Mouse (Mus musculus): ENCODE data around the gene Lsm5. TPM values are rescaled to one million over a fixed set of nuclear protein-coding genes. Genes with fewer than 3 reads are reported as not detected.

Lsm5 gene
- polyA plus RNA-seq, 1 experiment from 2014 or later: 43.5 TPM

DNA sequence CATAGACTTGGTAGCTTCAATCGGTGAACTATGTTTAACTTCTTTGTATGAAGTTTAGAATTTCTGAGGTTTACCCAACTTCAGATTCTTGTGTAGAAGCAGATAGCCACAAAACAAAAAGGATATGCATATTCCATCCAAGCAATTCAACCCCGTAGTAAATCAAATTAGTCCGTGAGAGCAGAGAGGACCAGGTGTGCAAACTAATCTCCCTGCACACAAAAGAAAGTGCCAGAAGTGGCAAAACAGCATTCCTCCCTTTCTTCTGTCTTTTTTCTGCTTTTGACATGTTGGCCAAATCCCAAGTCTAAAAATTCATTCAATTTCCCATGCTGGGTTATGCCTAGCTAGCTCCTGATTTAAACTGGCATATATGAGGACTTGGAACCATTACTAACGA, 12.1 kb downstream of the Lsm5 start:
- in situ Hi-C loops (cut with MboI; ENCODE audit: low pct_unique_long_range_greater_than_20kb): loop anchor here (5.0 kb wide), 1 partner anchor 215 kb away; no protein-coding TSS in a partner anchor
- H3K27me3 ChIP-seq: peaks cover 4% of the 10 kb centered on the region
- CTCF ChIA-PET: interaction anchor here (1.3 to 2.8 kb wide), 5 partner anchors 10 to 604 kb away, joined by 3 to 33 read pairs (median 9); partner anchors contain the start of gene Lsm5
- ATAC-seq (no peak), DNase-seq (ENCODE audit: low read depth, low spot score) (no peak)
- POLR2A ChIA-PET: no interaction called here
- no peak for TF ChIP-seq CTCF (IDR thresholded peaks at IDR 0.05)

DNA sequence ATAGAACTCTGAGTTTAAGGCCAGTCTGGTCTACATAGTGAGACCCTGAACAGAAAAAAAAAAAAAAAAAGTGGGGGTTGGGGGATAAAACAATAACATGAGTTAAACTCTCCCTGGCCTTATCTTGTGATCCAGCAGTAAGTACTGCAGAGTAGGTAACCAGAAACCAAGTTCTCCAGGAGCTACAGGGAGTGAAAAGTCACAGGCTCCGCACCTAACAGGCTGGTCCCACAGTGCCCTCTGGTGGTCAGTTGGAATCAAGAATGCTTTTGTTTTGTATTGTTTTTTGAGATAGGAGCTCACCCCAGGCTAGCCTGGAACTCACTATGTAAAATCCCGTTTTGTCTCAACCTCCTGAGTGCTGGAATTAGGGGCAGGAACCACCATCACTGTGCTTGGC, 13.3 kb downstream of the Lsm5 start:
- peak; percentile 87 for TF ChIP-seq CTCF (IDR thresholded peaks at IDR 0.05)
- H3K27me3 ChIP-seq: peaks cover 8% of the 10 kb centered on the region
- POLR2A ChIA-PET: no interaction called here
- ATAC-seq (no peak), DNase-seq (ENCODE audit: low read depth, low spot score) (no peak)
- CTCF ChIA-PET: interaction anchor here (0.7 to 2.8 kb wide), 12 partner anchors 9 to 623 kb away, joined by 3 to 33 read pairs (median 4); partner anchors contain the start of gene Lsm5
- in situ Hi-C loops (cut with MboI; ENCODE audit: low pct_unique_long_range_greater_than_20kb): loop anchor here (5.0 kb wide), 1 partner anchor 214 kb away; no protein-coding TSS in a partner anchor

DNA sequence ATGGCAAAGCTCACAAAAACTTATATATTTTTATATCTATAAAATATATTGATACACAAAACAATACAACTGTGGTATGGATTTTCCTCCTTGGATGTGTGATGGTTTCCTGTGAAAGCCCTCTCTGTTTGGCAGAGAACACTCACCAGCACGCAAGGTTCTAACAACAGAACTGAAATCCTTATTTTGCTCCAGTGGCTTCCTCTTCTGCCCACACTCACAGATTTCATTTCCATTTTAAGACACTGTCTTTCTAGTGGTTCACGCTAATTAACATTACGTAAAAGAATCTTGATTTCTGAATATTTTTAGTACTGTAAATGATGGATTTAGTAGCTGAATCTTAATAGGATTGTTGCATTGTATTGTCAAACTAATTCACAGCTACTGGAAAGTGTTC, 16.3 kb downstream of the Lsm5 start:
- ChIA-PET CTCF (interaction anchor here (0.6 kb wide), 1 partner anchor 27 kb away, joined by 3 read pairs; no protein-coding TSS in a partner anchor), POLR2A (no interaction called here)
- H3K27me3 ChIP-seq: peaks cover 15% of the 10 kb centered on the region
- in situ Hi-C loops (cut with MboI; ENCODE audit: low pct_unique_long_range_greater_than_20kb): loop anchor here (10.0 kb wide), 1 partner anchor 623 kb away; no protein-coding TSS in a partner anchor
- ATAC-seq (no peak), DNase-seq (ENCODE audit: low read depth, low spot score) (no peak)
- no peak for TF ChIP-seq CTCF (IDR thresholded peaks at IDR 0.05)

DNA sequence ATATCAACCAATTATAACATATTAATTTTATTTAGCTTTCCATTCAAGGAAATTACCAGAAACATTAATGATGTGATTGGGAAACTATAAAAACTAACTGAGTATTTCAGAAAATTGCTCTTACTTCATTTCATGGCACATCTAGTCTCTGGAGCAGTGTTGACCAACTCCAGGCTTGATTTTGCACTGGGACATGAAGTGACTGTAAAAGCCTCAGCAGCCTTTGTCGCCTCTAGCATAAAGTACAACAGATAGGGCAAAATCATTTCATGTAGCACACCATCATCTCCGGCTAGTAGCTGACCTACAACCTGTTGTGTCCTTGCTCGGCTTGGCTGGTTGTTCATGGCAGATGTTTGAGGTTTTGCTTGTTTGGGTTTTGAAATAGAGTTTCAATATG, 40.1 kb downstream of the Lsm5 start:
- ChIA-PET POLR2A (no interaction called here), CTCF (no interaction called here)
- TF ChIP-seq CTCF (IDR thresholded peaks at IDR 0.05): no peak
- no peak for ATAC-seq
- no peak for DNase-seq (ENCODE audit: low read depth, low spot score)
- peaks cover 44% of the 10 kb centered on the region for H3K27me3 ChIP-seq
- in situ Hi-C loops (cut with MboI; ENCODE audit: low pct_unique_long_range_greater_than_20kb): no loop called here

DNA sequence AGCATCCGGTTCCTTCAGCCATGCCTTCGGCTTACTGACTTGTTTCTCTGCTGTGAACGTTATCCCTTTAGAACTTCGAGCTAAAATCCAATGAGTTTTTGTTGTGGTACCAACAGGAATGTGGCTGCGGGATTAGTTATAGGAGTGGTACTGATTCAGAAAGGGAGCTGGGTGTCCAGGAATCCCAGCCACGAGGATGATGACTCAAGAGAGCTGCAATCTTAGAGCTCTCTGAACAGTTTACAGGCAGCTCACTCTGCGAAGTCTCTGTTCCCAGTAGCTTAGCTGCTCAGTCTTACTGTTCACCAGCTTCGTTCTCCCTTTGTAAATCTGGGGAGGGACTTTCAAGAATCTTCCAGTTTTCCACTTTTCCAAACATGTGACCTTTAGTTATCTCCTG, 49.1 kb downstream of the Lsm5 start:
- POLR2A ChIA-PET: no interaction called here
- peaks cover 75% of the 10 kb centered on the region for H3K27me3 ChIP-seq
- DNase-seq (ENCODE audit: low read depth, low spot score): no peak
- ATAC-seq: no peak
- TF ChIP-seq CTCF (IDR thresholded peaks at IDR 0.05): no peak
- in situ Hi-C loops (cut with MboI; ENCODE audit: low pct_unique_long_range_greater_than_20kb): no loop called here
- CTCF ChIA-PET: interaction anchor here (1.2 to 1.3 kb wide), 2 partner anchors 8 to 47 kb away, joined by 4 to 5 read pairs; no protein-coding TSS in a partner anchor

DNA sequence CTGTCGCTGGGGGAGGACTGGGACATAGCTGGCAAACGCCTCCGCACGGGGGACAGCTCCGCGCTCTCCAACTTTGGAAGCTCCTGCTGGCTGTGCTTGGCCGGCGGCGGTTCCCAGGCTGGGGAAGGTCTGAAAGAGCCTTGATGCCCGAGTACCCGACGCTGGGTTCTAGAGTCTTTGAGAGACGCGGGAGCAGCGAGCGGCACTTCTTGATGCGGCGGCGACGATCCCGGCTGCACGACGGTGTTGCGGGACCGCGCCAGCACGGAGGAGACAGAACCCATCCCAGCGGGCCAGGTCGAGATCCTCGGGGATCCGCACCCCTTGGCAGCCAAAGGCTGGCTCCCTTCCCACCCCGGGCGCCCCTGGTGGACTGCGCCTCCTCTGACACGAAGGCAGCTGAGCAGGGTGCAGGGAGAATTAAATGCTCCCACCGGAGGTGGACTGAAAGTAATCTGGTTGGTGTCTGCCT, 52.4 kb downstream of the Lsm5 start:
- ATAC-seq: no peak
- no peak for DNase-seq (ENCODE audit: low read depth, low spot score)

More for the DNA sequence above, 52.4 kb downstream of the Lsm5 start:
- ChIA-PET CTCF (no interaction called here), POLR2A (no interaction called here)
- in situ Hi-C loops (cut with MboI; ENCODE audit: low pct_unique_long_range_greater_than_20kb): no loop called here
- TF ChIP-seq CTCF (IDR thresholded peaks at IDR 0.05): no peak
- peaks cover 60% of the 10 kb centered on the region for H3K27me3 ChIP-seq

Other genes with a start within 250 kb of the Lsm5 start
- not detected for gene Pde1c, start 135.6 kb downstream of the Lsm5 start, polyA plus RNA-seq (2021)
- gene Avl9, start 10.2 kb upstream of the Lsm5 start, polyA plus RNA-seq (2021): 21.1 TPM
- 27.7 TPM for gene Kbtbd2, start 93.1 kb upstream of the Lsm5 start, polyA plus RNA-seq (2021)
- 169 TPM for gene Fkbp9, start 127.3 kb upstream of the Lsm5 start, polyA plus RNA-seq (2021)
- gene Nt5c3, start 219.2 kb upstream of the Lsm5 start, polyA plus RNA-seq (2021): 37.3 TPM
- gene Vmn1r4, start 219.3 kb upstream of the Lsm5 start, polyA plus RNA-seq (2021): 0.10 TPM